Mouse (Mus musculus): Measurements from ENCODE around the gene Gpr157. TPM values are rescaled to one million over a fixed set of nuclear protein-coding genes. Genes with fewer than 3 reads are reported as not detected.

Gene Gpr157
- polyA plus RNA-seq, 1 experiment from 2014 or later = 2.3 TPM

DNA sequence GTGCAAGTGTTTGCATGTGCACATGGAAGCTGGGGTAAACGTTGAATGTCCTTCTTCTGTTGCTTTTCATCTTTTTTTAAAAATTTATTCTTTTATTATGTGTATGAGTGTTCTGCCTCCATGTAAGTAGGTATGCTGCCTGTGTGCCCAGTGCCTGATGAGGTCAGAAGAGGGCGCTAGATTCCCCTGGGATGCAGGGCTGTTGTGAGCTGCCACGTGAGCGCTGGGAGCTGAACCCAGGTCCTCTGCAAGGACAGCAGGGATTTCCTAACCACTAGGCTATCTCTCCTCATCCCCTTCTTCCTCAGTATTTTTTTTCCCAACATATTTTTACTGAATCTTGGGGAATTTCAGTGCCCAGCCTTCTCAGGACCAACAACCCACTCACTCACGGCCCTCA is 39.2 kb downstream of the Gpr157 start:
- Histone ChIP-seq H3K4me1 (replicated peaks; ENCODE audit: control insufficient read depth, insufficient read depth, low read length) (no peaks in the 10 kb centered on the region), H3K4me2 (ENCODE audit: low read depth, low read length) (no peak overlapping the region), H3K9me3 (ENCODE audit: control insufficient read depth, low read length) (no peaks in the 10 kb centered on the region), H3K4me3 (ENCODE audit: low read length) (no peak overlapping the region), H3K36me3 (ENCODE audit: control insufficient read depth, insufficient read depth, low read length) (no peaks in the 10 kb centered on the region), H3K27ac (ENCODE audit: low read length) (no peak overlapping the region), H3K9ac (ENCODE audit: low read length) (no peak overlapping the region), H3K27me3 (ENCODE audit: control insufficient read depth, insufficient read depth, low read depth, low read length) (no peaks in the 10 kb centered on the region)
- 90% methylated on average over 5 of the region's 5 CpGs for WGBS
- no peak for ATAC-seq (ENCODE audit: low read depth)

DNA sequence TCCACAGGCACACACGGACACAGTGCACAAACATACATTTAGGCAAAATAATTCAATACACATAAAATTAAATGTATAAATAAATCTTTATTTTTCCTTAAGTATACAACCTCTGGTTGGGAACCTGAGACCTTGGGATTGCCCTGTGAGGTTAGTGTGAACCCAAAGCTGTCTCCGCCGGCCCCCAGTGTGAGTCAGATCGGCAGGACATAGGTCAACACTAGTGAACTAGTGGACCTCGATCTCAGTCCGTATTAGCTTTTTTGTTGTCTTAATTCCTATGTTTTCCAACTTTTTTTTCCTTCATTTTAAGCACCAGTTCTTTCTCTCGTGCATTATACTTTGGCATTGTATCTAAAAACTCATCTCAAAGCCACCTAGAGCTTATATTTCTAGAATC is 40.7 kb downstream of the Gpr157 start:
- Histone ChIP-seq H3K9ac (ENCODE audit: low read length) (no peak overlapping the region), H3K9me3 (ENCODE audit: control insufficient read depth, low read length) (no peaks in the 10 kb centered on the region), H3K36me3 (ENCODE audit: control insufficient read depth, insufficient read depth, low read length) (no peaks in the 10 kb centered on the region), H3K4me1 (replicated peaks; ENCODE audit: control insufficient read depth, insufficient read depth, low read length) (no peaks in the 10 kb centered on the region; the same call in 1 of the 2 replicates), H3K4me3 (ENCODE audit: low read length) (no peak overlapping the region), H3K27me3 (ENCODE audit: control insufficient read depth, insufficient read depth, low read depth, low read length) (no peaks in the 10 kb centered on the region), H3K4me2 (ENCODE audit: low read depth, low read length) (no peak overlapping the region), H3K27ac (ENCODE audit: low read length) (no peak overlapping the region)
- 88% methylated on average over 7 of the region's 7 CpGs for WGBS
- ATAC-seq (ENCODE audit: low read depth) = no peak

DNA sequence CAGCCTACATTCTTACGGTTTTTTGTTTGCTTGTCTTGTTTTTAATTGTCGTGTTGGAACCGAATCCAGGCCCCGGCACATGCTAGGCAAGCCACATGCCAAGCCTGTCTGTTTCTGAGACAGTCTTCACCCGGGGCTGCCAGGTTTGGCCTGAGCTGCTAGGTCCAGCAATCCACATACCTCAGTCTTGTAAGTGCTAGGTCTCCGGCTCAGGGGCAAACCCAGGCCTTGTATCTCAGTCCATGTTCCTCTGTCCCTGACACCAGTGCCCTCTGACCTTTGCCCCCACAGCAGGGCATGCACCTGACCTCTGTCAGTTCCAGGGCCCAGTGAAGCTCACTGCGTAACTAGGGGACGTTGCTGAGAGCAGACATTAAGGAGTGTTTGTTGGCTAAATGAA is 41.4 kb downstream of the Gpr157 start:
- ATAC-seq (ENCODE audit: low read depth) = no peak
- 70% methylated on average over 8 of the region's 8 CpGs for WGBS
- no peaks in the 10 kb centered on the region for H3K36me3 ChIP-seq (ENCODE audit: control insufficient read depth, insufficient read depth, low read length)
- H3K4me1 ChIP-seq (replicated peaks; ENCODE audit: control insufficient read depth, insufficient read depth, low read length) = peaks cover 2% of the 10 kb centered on the region; the same call in 1 of the 2 replicates
- H3K27ac ChIP-seq (ENCODE audit: low read length) = no peak overlapping the region
- no peaks in the 10 kb centered on the region for H3K9me3 ChIP-seq (ENCODE audit: control insufficient read depth, low read length)
- H3K27me3 ChIP-seq (ENCODE audit: control insufficient read depth, insufficient read depth, low read depth, low read length) = no peaks in the 10 kb centered on the region
- H3K9ac ChIP-seq (ENCODE audit: low read length) = no peak overlapping the region
- H3K4me3 ChIP-seq (ENCODE audit: low read length) = no peak overlapping the region
- H3K4me2 ChIP-seq (ENCODE audit: low read depth, low read length) = no peak overlapping the region

DNA sequence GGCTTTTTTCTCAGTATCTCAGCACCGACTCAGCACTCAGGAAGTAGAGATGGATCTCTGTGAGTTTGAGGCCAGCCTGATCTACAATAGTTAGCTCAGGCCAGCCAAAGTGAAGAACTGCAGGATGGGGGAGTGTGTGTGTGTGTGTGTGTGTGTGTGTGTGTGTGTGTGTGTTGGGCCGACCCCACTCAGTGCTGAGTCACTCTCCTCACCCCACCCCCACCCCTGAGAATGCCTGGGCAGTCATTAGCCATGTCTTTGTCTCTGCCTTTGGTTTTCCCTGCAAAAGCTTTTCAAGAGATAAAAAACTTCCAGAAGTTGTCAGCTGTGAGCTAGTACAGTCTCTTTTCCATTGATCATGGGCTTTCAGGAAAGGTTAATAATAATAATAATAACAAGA is 43.5 kb downstream of the Gpr157 start:
- WGBS = 37% methylated on average over 2 of the region's 2 CpGs
- Histone ChIP-seq H3K27ac (ENCODE audit: low read length) (no peak overlapping the region), H3K4me2 (ENCODE audit: low read depth, low read length) (no peak overlapping the region), H3K9ac (ENCODE audit: low read length) (no peak overlapping the region), H3K4me3 (ENCODE audit: low read length) (no peak overlapping the region), H3K9me3 (ENCODE audit: control insufficient read depth, low read length) (no peaks in the 10 kb centered on the region), H3K4me1 (replicated peaks; ENCODE audit: control insufficient read depth, insufficient read depth, low read length) (peaks cover 2% of the 10 kb centered on the region; the same call in 1 of the 2 replicates), H3K36me3 (ENCODE audit: control insufficient read depth, insufficient read depth, low read length) (no peaks in the 10 kb centered on the region), H3K27me3 (ENCODE audit: control insufficient read depth, insufficient read depth, low read depth, low read length) (no peaks in the 10 kb centered on the region)
- ATAC-seq (ENCODE audit: low read depth) = no peak

DNA sequence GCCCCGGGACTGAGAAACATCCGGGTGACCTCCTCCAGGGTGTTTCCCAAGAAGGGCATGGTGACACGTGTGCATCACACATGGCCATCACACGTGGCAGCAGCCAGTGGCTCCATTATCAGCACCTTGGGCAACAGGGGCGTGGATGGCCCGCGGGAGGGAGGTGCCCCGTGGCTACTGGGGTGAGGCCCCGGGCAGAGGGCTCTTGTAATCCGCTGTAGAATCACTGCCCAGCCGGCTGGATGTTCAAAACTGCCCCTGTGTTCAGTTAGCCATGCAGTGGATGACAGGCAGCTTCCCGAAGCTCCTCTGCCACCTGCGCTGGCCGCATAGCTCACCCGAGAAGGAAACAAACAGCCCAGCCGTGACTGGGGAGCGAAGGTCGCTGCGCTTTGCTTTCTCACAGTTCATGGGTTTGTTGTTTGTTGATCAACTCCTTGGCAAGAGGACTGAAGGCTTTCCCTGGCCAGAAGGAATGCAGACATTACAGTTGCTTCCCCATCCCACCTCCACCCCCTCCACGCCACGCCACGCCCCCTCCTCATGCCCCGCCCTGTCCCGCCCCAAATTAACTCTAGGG is 45.6 kb downstream of the Gpr157 start:
- H3K27ac ChIP-seq (ENCODE audit: low read length) = no peak overlapping the region
- H3K4me1 ChIP-seq (replicated peaks; ENCODE audit: control insufficient read depth, insufficient read depth, low read length) = peaks cover 5% of the 10 kb centered on the region
- no peaks in the 10 kb centered on the region for H3K9me3 ChIP-seq (ENCODE audit: control insufficient read depth, low read length)
- no peaks in the 10 kb centered on the region for H3K36me3 ChIP-seq (ENCODE audit: control insufficient read depth, insufficient read depth, low read length)
- no peaks in the 10 kb centered on the region for H3K27me3 ChIP-seq (ENCODE audit: control insufficient read depth, insufficient read depth, low read depth, low read length)
- H3K4me2 ChIP-seq (ENCODE audit: low read depth, low read length) = peak overlapping the region; percentile 56
- H3K9ac ChIP-seq (ENCODE audit: low read length) = 0 out of 2 replicates have a peak overlapping the region, but pooled peaks have one; percentile 9
- ATAC-seq (ENCODE audit: low read depth) = no peak
- H3K4me3 ChIP-seq (ENCODE audit: low read length) = peak overlapping the region; percentile 37
- 13% methylated on average over 24 of the region's 24 CpGs for WGBS

DNA sequence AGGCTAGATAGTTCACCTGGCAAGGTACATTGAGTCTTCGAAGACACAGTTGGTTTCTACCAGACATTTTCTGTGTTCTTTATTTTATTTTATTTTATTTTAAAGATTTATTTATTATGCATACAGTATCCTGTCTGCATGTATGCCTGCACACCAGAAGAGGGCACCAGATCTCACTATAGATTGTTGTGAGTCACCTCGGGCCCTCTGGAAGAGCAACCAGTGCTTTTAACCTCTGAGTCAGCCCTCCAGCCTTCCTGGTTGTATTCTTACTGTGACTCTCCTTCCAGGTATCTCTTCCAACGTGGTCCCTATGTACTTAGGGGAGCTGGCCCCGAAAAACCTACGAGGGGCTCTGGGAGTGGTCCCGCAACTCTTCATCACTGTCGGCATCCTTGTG is 48.1 kb downstream of the Gpr157 start:
- WGBS = 71% methylated on average over 7 of the region's 7 CpGs
- no peaks in the 10 kb centered on the region for H3K9me3 ChIP-seq (ENCODE audit: control insufficient read depth, low read length)
- H3K4me3 ChIP-seq (ENCODE audit: low read length) = no peak overlapping the region
- peaks cover 14% of the 10 kb centered on the region for H3K4me1 ChIP-seq (replicated peaks; ENCODE audit: control insufficient read depth, insufficient read depth, low read length)
- no peak overlapping the region for H3K27ac ChIP-seq (ENCODE audit: low read length)
- no peak overlapping the region for H3K4me2 ChIP-seq (ENCODE audit: low read depth, low read length)
- no peak for ATAC-seq (ENCODE audit: low read depth)
- no peaks in the 10 kb centered on the region for H3K36me3 ChIP-seq (ENCODE audit: control insufficient read depth, insufficient read depth, low read length)
- H3K9ac ChIP-seq (ENCODE audit: low read length) = no peak overlapping the region
- no peaks in the 10 kb centered on the region for H3K27me3 ChIP-seq (ENCODE audit: control insufficient read depth, insufficient read depth, low read depth, low read length)

DNA sequence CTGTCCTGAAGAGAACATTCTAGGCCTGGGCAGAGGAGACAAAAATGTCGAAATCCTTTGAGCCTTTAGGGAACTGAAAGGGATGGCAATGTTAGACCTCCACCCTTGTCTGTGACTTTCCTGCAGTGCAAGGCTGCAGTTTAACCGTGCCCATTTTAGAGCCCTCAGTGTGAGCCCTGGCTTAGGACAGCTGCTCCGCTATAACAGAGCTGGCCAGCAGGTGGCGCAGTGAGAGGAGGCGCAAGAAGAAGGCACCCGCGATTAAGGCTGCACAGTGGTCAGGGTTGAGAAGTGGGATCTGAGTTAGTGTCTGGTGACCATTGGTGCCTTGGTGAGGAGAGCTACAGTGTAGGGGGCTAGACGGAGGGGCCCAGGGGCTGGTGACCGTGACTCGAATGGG is 49.5 kb downstream of the Gpr157 start:
- H3K9me3 ChIP-seq (ENCODE audit: control insufficient read depth, low read length) = no peaks in the 10 kb centered on the region
- ATAC-seq (ENCODE audit: low read depth) = peak; percentile 48; the same call in 1 of the 2 replicates
- no peaks in the 10 kb centered on the region for H3K36me3 ChIP-seq (ENCODE audit: control insufficient read depth, insufficient read depth, low read length)
- no peak overlapping the region for H3K4me2 ChIP-seq (ENCODE audit: low read depth, low read length)
- H3K4me3 ChIP-seq (ENCODE audit: low read length) = no peak overlapping the region
- H3K27ac ChIP-seq (ENCODE audit: low read length) = no peak overlapping the region
- 6% methylated on average over 10 of the region's 10 CpGs for WGBS
- peaks cover 14% of the 10 kb centered on the region for H3K4me1 ChIP-seq (replicated peaks; ENCODE audit: control insufficient read depth, insufficient read depth, low read length)
- H3K27me3 ChIP-seq (ENCODE audit: control insufficient read depth, insufficient read depth, low read depth, low read length) = no peaks in the 10 kb centered on the region
- H3K9ac ChIP-seq (ENCODE audit: low read length) = no peak overlapping the region

DNA sequence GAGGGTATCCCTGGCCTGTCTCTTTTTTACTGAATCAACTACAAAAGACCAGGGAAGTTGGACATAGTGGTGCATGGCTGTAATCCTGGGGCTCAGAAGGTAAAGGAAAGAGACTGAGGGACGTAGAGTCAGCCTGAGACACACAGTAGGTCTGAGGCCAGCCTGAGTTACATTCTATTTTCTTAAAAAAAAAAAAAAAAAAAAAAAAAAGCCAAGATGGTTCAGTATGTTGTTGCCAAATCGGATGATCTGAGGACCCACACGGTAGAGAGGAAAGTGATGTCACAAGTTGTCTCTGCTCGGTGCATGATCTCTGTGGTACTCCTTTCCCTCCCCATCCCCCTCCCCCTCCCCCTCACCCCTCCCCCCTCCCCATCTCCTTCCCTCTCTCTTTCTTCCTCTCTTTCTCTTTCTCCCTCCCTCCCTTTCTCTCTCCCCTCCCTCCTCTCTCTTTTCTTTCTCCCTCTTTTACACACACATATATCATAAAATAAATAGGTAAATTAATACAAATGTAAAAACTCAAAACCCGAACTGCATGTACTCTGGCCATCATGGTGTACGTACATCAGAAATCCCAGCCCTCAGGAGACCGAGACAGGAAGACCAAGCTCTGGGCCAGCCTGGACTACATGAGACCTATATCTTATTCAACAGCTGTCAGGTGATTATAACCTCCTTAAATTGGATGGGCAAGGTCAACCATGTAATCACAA is 50.4 kb downstream of the Gpr157 start:
- Histone ChIP-seq H3K4me3 (ENCODE audit: low read length) (no peak overlapping the region), H3K36me3 (ENCODE audit: control insufficient read depth, insufficient read depth, low read length) (no peaks in the 10 kb centered on the region), H3K27me3 (ENCODE audit: control insufficient read depth, insufficient read depth, low read depth, low read length) (no peaks in the 10 kb centered on the region), H3K4me1 (replicated peaks; ENCODE audit: control insufficient read depth, insufficient read depth, low read length) (peaks cover 14% of the 10 kb centered on the region), H3K4me2 (ENCODE audit: low read depth, low read length) (no peak overlapping the region), H3K9ac (ENCODE audit: low read length) (no peak overlapping the region), H3K9me3 (ENCODE audit: control insufficient read depth, low read length) (no peaks in the 10 kb centered on the region), H3K27ac (ENCODE audit: low read length) (no peak overlapping the region)
- 80% methylated on average over 7 of the region's 7 CpGs for WGBS
- no peak; the same call in 1 of the 2 replicates for ATAC-seq (ENCODE audit: low read depth)

DNA sequence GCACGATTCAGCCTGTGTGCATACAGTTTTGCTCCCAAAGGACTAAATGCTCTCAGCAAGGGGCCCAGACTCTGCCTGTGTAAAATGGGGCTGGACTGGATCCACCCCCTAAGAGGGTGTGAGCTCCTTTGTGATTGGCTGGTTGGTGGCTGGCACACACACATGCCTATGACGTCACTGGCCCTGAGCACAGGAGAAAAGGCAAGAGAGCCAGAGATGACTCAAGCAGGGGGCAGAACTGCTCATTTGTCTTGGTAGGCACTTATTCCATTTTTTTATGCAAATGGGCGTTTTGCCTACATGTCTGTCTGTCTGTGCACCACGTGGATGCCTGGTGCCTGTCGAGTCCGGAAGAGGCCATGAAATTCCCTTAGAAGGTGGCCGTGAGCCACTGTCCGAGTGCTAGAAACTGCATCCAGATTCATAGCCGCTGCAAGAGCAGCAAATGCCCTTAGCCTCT is 50.9 kb downstream of the Gpr157 start:
- WGBS = 12% methylated on average over 9 of the region's 9 CpGs
- Histone ChIP-seq H3K27ac (ENCODE audit: low read length) (no peak overlapping the region), H3K9me3 (ENCODE audit: control insufficient read depth, low read length) (no peaks in the 10 kb centered on the region), H3K4me1 (replicated peaks; ENCODE audit: control insufficient read depth, insufficient read depth, low read length) (peaks cover 13% of the 10 kb centered on the region), H3K4me3 (ENCODE audit: low read length) (peak overlapping the region; percentile 33), H3K4me2 (ENCODE audit: low read depth, low read length) (peak overlapping the region; percentile 55), H3K36me3 (ENCODE audit: control insufficient read depth, insufficient read depth, low read length) (no peaks in the 10 kb centered on the region), H3K9ac (ENCODE audit: low read length) (no peak overlapping the region), H3K27me3 (ENCODE audit: control insufficient read depth, insufficient read depth, low read depth, low read length) (no peaks in the 10 kb centered on the region)
- peak; percentile 86 for ATAC-seq (ENCODE audit: low read depth)

Measured in lung, embryonic 16.5 days (tissue).